Mouse (Mus musculus) liver, postnatal 0 days (tissue): ENCODE data around the gene Nxpe2.

Source experiments
- CTCF ChIP-seq: sonication (generic); IDR thresholded peaks from 2 replicates; pipeline ENCODE4 v1.5.1; 2016; ENCODE audit warnings: antibody characterized with exemption, low read depth
- EP300 ChIP-seq: IDR thresholded peaks from 2 replicates; pipeline ENCODE4 v1.6.1; 2016; ENCODE audit warnings: antibody characterized with exemption, low read depth, mild to moderate bottlenecking

GRCm38 (mm10) chr9:48345456-48345855 lies 7.8 kb downstream of the Nxpe2 start:
- no peak for TF ChIP-seq CTCF
- no peak for TF ChIP-seq EP300
